In the genomic region with DNA sequence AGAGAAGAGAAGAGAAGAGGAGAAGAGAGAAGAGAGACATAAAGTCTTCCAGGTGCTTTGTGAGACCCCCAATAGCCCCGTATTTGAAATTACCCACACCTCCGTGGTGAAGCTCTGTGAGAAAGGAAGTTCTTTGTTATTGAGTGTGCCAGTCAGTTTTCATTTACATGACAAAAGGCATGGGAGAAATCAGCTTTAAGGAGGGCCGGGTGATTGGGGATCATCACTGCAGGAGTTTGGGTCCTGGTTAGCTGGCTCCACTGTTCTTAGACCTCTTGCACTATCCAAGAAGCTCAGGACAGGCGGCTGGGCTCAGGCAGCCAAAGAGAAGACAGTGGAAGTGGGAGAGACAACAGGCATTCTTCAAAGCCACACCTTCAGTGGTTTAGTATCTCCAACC, we compare ENCODE assay signal across 19 mouse cellular contexts. TPM values are rescaled to one million over a fixed set of nuclear protein-coding genes. Genes with fewer than 3 reads are reported as not detected.
DNase-seq lines count a peak whose midpoint lies in the region; ATAC-seq and TF ChIP-seq lines count a peak whose summit lies in the region.
"Had no signal": no experiment of that assay in that cellular context is flagged by ENCODE, and none has a peak within 500 bp of the region (broad histone marks: within the 10 kb centered on the region; RNA-seq: fewer than 3 reads in every experiment).

No protein-coding gene starts in this region.

- peaks cover 15% of the 10 kb centered on the region for H3K27me3 ChIP-seq in forebrain, embryonic 11.5 days (ENCODE audit: control insufficient read depth, insufficient read depth, low read length)
- peaks cover 14% of the 10 kb centered on the region; the same call in 1 of the 2 replicates for H3K27me3 ChIP-seq in hindbrain, postnatal 0 days (ENCODE audit: insufficient read depth, low read length)
- H3K27me3 ChIP-seq in neural tube, embryonic 15.5 days (replicated peaks) = peaks cover 23% of the 10 kb centered on the region

- H3K9ac ChIP-seq in forebrain, embryonic 11.5 days (ENCODE audit: low read length) = no peak overlapping the region
- no peak overlapping the region for H3K9ac ChIP-seq in hindbrain, postnatal 0 days (replicated peaks; ENCODE audit: low read length)
- H3K9ac ChIP-seq in neural tube, embryonic 15.5 days (replicated peaks) = no peak overlapping the region
- H3K9ac ChIP-seq: liver, embryonic 13.5 days had no signal

- H3K27ac ChIP-seq in forebrain, embryonic 11.5 days (ENCODE audit: low read depth, low read length) = no peak overlapping the region
- no peak overlapping the region for H3K27ac ChIP-seq in hindbrain, postnatal 0 days
- H3K27ac ChIP-seq in neural tube, embryonic 15.5 days (replicated peaks) = no peak overlapping the region
- H3K27ac ChIP-seq: embryonic facial prominence, embryonic 10.5 days; heart, embryonic 10.5 days; liver, embryonic 13.5 days had no signal

- ATAC-seq in forebrain, embryonic 11.5 days (replicated peaks; ENCODE audit: low FRiP score) = no peak
- ATAC-seq in hindbrain, postnatal 0 days = no peak
- no peak for ATAC-seq in neural tube, embryonic 15.5 days (ENCODE audit: low FRiP score)

- H3K36me3 ChIP-seq in forebrain, embryonic 11.5 days (ENCODE audit: control insufficient read depth, insufficient read depth, low read length) = no peaks in the 10 kb centered on the region
- H3K36me3 ChIP-seq in hindbrain, postnatal 0 days (ENCODE audit: insufficient read depth, low read length) = no peaks in the 10 kb centered on the region
- no peaks in the 10 kb centered on the region for H3K36me3 ChIP-seq in neural tube, embryonic 15.5 days
- H3K36me3 ChIP-seq: embryonic facial prominence, embryonic 10.5 days; heart, embryonic 10.5 days; liver, embryonic 13.5 days had no signal

- intact Hi-C loops in heart, postnatal 25 days (cut with DNase I) = no loop called here

- 0 out of 2 replicates have a peak, but pooled peaks cover 5% of the 10 kb centered on the region for H3K4me1 ChIP-seq in forebrain, embryonic 11.5 days (replicated peaks; ENCODE audit: control insufficient read depth, insufficient read depth, low read length)
- H3K4me1 ChIP-seq in hindbrain, postnatal 0 days (ENCODE audit: insufficient read depth, low read length) = peaks cover 4% of the 10 kb centered on the region; the same call in 1 of the 2 replicates
- H3K4me1 ChIP-seq in neural tube, embryonic 15.5 days = peaks cover 10% of the 10 kb centered on the region; the same call in 1 of the 2 replicates

- WGBS in forebrain, embryonic 11.5 days = 0% methylated on average over 4 of the region's 4 CpGs
- WGBS in hindbrain, postnatal 0 days = 8% methylated on average over 4 of the region's 4 CpGs
- 8% methylated on average over 4 of the region's 4 CpGs for WGBS in neural tube, embryonic 15.5 days

- no peak overlapping the region for H3K4me3 ChIP-seq in forebrain, embryonic 11.5 days (ENCODE audit: low read depth, low read length)
- H3K4me3 ChIP-seq in hindbrain, postnatal 0 days (ENCODE audit: low read length) = no peak overlapping the region
- H3K4me3 ChIP-seq in neural tube, embryonic 15.5 days (replicated peaks) = no peak overlapping the region
- H3K4me3 ChIP-seq: erythroblast, embryonic 14.5 days had no signal

- peak; percentile 56 for DNase-seq in heart, adult 11 months
- DNase-seq in heart, postnatal 25 days (ENCODE audit: low spot score) = no peak
- no peak for DNase-seq in forebrain, embryonic 11.5 days (ENCODE audit: low spot score)
- DNase-seq in hindbrain, postnatal 0 days (ENCODE audit: low spot score) = no peak
- DNase-seq in layer of hippocampus, adult 9-10 months (ENCODE audit: low spot score) = no peak
- no peak for DNase-seq in left cerebral cortex, adult 9 months (ENCODE audit: low spot score in 2 of 2)
- DNase-seq in cerebellum, postnatal 10 days = no peak
- DNase-seq: cerebellum, adult 9-11 months; heart, postnatal 36 days; kidney, postnatal 14 days; liver, embryonic 13.5 days; thymus, postnatal 25 days had no signal

- 0 out of 2 replicates have a peak overlapping the region, but pooled peaks have one; percentile 22 for H3K4me2 ChIP-seq in forebrain, embryonic 11.5 days (ENCODE audit: low read depth, low read length, severe bottlenecking)
- peak overlapping the region; percentile 99; the same call in 1 of the 2 replicates for H3K4me2 ChIP-seq in hindbrain, postnatal 0 days (ENCODE audit: low read depth, low read length)
- peak overlapping the region; percentile 98 for H3K4me2 ChIP-seq in neural tube, embryonic 15.5 days

- no peak for TF ChIP-seq CTCF in hindbrain, postnatal 0 days (IDR thresholded peaks at IDR 0.05; ENCODE audit: low read depth)

- no peaks in the 10 kb centered on the region for H3K9me3 ChIP-seq in forebrain, embryonic 11.5 days (ENCODE audit: control insufficient read depth, low read length)
- no peaks in the 10 kb centered on the region for H3K9me3 ChIP-seq in hindbrain, postnatal 0 days (ENCODE audit: low read length)
- no peaks in the 10 kb centered on the region for H3K9me3 ChIP-seq in neural tube, embryonic 15.5 days (replicated peaks)
- H3K9me3 ChIP-seq: embryonic facial prominence, embryonic 10.5 days; heart, embryonic 10.5 days; liver, embryonic 13.5 days had no signal

RNA-seq across cellular contexts. Expression of gene Gm11549, which starts 0.5 kb away (rescaled TPM):
- total RNA-seq in heart, postnatal 25 days (2021) = not detected
- polyA plus RNA-seq in forebrain, embryonic 11.5 days (2014; fragmentation: Nextera tagmentation; extraction: Ambion mirVana) = 0.64 and 0.99 TPM in 2 replicates
- total RNA-seq in hindbrain, postnatal 0 days (2014; rRNA removed) = 1.0 and 1.3 TPM in 2 replicates
- 0.53 and 0.62 TPM in 2 replicates for polyA plus RNA-seq in hindbrain, postnatal 0 days (2015; fragmentation: Nextera tagmentation; extraction: Ambion mirVana)
- polyA plus RNA-seq in neural tube, embryonic 15.5 days (2015; fragmentation: Nextera tagmentation; extraction: Ambion mirVana) = 1.0 and 1.2 TPM in 2 replicates
- total RNA-seq: gastrocnemius, adult 8-10 months; heart, postnatal 36 days; megakaryocyte progenitor cell, adult 5-6 weeks had no signal
- polyA plus RNA-seq: embryonic facial prominence, embryonic 10.5 days; erythroblast, embryonic 14.5 days; heart, embryonic 10.5 days; liver, embryonic 13.5 days had no signal

RNA-seq across cellular contexts. Expression of gene Exosc9, which starts 30.3 kb away (rescaled TPM):
- total RNA-seq in heart, postnatal 25 days (2021) = 10 to 100 TPM; 19.4 to 20.1 TPM
- 101 and 103 TPM in 2 replicates for polyA plus RNA-seq in forebrain, embryonic 11.5 days (2014; fragmentation: Nextera tagmentation; extraction: Ambion mirVana)
- total RNA-seq in hindbrain, postnatal 0 days (2014; rRNA removed) = 34.9 and 37.2 TPM in 2 replicates
- 68.2 and 70.5 TPM in 2 replicates for polyA plus RNA-seq in hindbrain, postnatal 0 days (2015; fragmentation: Nextera tagmentation; extraction: Ambion mirVana)
- polyA plus RNA-seq in neural tube, embryonic 15.5 days (2015; fragmentation: Nextera tagmentation; extraction: Ambion mirVana) = 74.0 and 78.9 TPM in 2 replicates

RNA-seq across cellular contexts. Expression of gene 1810062G17Rik, which starts 46.4 kb away (rescaled TPM):
- total RNA-seq in heart, postnatal 25 days (2021) = under 1 TPM in 1 of 2 experiments, not detected in 1; 0.31 TPM
- 0.43 and 0.92 TPM in 2 replicates for polyA plus RNA-seq in forebrain, embryonic 11.5 days (2014; fragmentation: Nextera tagmentation; extraction: Ambion mirVana)
- total RNA-seq in hindbrain, postnatal 0 days (2014; rRNA removed) = not detected in 2 replicates
- 0.91 and 1.1 TPM in 2 replicates for polyA plus RNA-seq in hindbrain, postnatal 0 days (2015; fragmentation: Nextera tagmentation; extraction: Ambion mirVana)
- polyA plus RNA-seq in neural tube, embryonic 15.5 days (2015; fragmentation: Nextera tagmentation; extraction: Ambion mirVana) = 0.41 and 0.56 TPM in 2 replicates
- total RNA-seq: gastrocnemius, adult 8-10 months; left cerebral cortex, postnatal 36 days had no signal
- polyA plus RNA-seq: erythroblast, embryonic 14.5 days had no signal

RNA-seq across cellular contexts. Expression of gene Anxa5, which starts 46.4 kb away (rescaled TPM):
- 100 to 1,000 TPM; 136 to 138 TPM for total RNA-seq in heart, postnatal 25 days (2021)
- polyA plus RNA-seq in forebrain, embryonic 11.5 days (2014; fragmentation: Nextera tagmentation; extraction: Ambion mirVana) = 85.6 and 111 TPM in 2 replicates
- total RNA-seq in hindbrain, postnatal 0 days (2014; rRNA removed) = 31.8 and 33.5 TPM in 2 replicates
- polyA plus RNA-seq in hindbrain, postnatal 0 days (2015; fragmentation: Nextera tagmentation; extraction: Ambion mirVana) = 54.0 and 55.5 TPM in 2 replicates
- 111 and 182 TPM in 2 replicates for polyA plus RNA-seq in neural tube, embryonic 15.5 days (2015; fragmentation: Nextera tagmentation; extraction: Ambion mirVana)

RNA-seq across cellular contexts. Expression of gene Ccna2, which starts 49.8 kb away (rescaled TPM):
- 1 to 10 TPM; 1.3 to 1.6 TPM for total RNA-seq in heart, postnatal 25 days (2021)
- polyA plus RNA-seq in forebrain, embryonic 11.5 days (2014; fragmentation: Nextera tagmentation; extraction: Ambion mirVana) = 333 and 338 TPM in 2 replicates
- 54.1 and 69.2 TPM in 2 replicates for total RNA-seq in hindbrain, postnatal 0 days (2014; rRNA removed)
- 30.9 and 34.7 TPM in 2 replicates for polyA plus RNA-seq in hindbrain, postnatal 0 days (2015; fragmentation: Nextera tagmentation; extraction: Ambion mirVana)
- polyA plus RNA-seq in neural tube, embryonic 15.5 days (2015; fragmentation: Nextera tagmentation; extraction: Ambion mirVana) = 21.2 and 50.7 TPM in 2 replicates

Comparison
In these comparisons a context has a peak if more than half of its experiments do, and no peak if none do; other contexts are left out.
1. H3K4me2 ChIP-seq: peak in every context shown above with its lines; median percentile 99 in hindbrain, postnatal 0 days; 98 in neural tube, embryonic 15.5 days; 22 in forebrain, embryonic 11.5 days.